Mouse (Mus musculus) right cerebral cortex, adult 18-20 months (tissue): ENCODE results near the gene Smg5.
"Not testable (repeated sequence)": the region's sequence is repeated elsewhere in the genome, so short reads cannot be mapped to it uniquely, and the experiment has no call there.

Source experiments
- DNase-seq: peaks from one replicate; pipeline ENCODE4 v3.0.0; 2022; ENCODE audit warnings: mixed read lengths

Gene Smg5

DNA sequence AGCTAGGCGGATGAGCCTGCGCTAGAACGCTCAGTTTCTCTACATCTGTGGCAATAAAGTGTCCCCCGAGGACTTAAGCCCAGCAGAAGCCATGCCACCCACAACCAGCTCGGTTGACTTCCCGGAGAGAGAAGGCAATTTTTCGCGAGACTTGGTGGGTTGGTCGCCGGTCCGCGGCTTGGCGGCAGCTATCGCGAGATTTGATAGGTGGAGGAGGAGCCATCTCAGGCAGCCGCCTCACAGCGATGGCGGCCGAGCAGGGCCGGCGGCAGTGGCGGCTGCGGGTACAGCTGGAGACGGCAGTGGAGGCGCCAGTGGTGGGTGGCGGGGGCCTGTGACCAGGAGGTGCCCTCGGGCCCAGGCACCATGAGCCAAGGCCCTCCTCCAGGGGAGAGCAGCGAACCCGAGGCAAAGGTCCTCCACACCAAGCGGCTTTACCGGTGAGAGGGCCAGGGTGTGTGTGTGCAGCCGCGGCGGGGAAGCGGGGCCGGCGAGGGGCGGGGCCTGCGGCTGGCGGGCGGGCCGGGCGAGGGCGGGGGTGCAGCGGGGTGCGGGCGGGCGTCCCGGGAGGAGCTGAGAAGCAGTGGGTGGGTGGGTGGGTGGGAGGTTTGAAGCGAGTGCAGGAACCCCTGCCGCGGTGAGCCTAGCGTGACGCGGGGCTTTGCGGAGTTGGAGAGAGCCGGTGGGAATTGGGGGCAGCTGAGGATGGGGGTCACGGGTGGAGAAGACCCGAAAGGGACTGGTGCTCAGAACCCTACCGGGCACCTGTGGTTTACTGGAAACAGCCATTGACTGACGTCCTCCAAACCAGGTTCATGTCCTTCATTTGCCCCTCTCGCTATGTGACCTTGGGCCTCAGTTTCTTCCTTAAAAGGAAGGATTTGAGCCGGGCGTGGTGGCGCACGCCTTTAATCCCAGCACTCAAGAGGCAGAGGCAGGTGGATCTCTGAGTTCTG, at the start of gene Smg5, which contains the start of gene Tmem79:
Gene Smg5, plus strand, starts transcription at position 203 of the 956 bp plus-strand sequence.
Gene Tmem79, minus strand, starts transcription at position 91 of the 956 bp plus-strand sequence.
- DNase-seq, result peak; percentile 97

DNA sequence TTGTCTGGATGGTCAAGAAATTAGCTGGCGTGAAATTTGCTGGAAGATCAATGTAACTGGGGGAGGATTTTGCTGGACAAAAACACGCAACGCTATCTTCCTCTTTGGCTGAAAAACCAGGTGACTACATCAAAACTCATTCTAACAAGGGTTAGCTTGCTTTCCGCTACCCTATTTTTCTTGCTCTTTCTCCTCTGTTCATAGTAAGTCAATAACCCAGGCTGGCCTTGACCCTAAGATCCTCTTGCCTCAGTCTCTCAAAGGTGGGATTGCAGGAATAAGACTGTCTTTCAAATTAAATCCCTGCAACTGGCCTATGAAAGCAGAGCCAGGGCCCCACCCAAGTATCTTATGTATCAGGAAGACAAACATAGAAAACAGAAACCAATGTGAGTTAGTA, 49.0 kb upstream of the Smg5 start, which contains the start of gene Gm38392:
Gene Gm38392, minus strand, starts transcription at position 101 of the 400 bp plus-strand sequence.
- DNase-seq, result no peak

DNA sequence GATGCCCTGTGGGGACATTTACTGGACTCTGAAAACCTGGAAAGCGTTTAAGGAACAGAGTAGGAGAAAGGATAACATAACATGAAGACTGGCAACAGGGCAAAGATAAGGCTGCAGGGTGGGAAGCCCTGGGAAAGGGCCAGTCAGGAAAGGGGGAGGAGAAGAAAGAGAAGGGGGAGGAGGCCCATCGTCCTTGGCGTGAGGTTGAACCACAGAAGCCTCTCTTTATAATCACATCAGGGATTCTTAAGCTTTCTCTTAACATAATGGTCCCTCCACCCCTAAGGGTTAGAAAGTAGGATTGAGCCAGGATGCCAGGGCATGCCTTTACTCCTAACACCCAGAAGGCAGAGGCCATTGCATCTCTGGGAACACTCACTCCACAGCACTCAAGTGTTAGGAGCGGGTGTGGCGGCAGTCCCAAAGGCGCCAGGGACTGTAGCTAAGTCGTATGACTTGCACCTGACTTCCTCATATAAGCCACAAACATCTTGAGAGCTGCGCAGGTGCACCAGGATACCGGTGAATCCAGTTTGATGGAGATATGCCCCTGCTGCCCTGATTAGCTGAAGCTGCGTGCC, 47.8 kb upstream of the Smg5 start:
- DNase-seq, result not testable (repeated sequence)

DNA sequence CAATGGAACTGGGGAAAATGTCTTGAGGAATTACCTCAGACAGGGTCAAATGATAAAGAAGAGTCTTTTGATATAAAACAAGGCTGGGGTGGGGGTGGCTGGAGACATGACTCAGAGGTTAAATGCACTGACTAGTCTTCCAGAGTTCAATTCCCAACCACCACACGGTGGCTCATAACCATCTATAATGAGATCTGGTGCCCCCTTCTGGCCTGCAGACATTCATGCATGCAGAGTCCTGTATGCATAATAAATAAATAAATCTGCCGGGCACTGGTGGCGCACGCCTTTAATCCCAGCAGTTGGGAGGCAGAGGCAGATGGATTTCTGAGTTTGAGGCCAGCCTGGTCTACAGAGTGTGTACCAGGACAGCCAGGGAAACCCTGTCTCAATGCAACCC, 44.1 kb upstream of the Smg5 start:
- no peak for DNase-seq

DNA sequence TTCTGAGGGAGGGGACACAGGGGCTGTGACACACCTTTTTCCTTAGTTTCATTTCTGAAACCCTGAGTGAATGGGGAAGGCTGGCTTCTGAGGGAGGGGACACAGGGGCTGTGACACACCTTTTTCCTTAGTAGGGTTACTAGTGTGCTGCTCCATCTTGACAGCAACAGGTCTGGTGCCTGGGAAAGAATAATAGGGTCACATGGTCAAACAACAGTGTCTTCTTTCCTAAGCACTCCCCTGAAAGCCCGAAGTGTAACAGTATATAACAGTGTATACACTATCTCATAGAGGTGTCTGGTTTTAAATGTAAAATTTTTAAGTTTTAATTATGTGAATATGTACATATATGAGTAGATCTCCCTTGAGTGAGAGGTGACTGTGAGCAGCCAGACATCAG, 40.8 kb upstream of the Smg5 start:
- DNase-seq, result not testable (repeated sequence)

DNA sequence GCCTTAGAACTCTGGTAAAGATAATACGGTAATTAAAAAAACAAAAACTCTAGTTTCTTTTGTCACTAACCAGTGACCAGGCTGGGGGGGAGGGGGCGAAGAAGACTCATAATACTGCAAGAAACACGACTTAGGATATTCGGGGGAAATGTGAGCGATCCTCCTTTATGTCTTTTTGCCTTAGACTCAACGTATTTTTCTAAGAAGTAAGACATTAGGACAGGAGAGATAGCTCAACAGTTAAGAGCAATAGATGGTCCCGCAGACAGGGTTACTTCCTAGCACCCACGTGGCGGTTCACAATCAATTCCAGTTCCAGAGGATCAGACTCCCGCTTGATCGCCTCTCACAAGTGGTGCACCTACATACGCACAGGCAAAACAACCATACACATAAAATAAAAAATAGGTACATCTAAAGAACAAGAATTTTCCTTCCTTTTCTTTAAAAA, 39.9 kb upstream of the Smg5 start:
- no peak for DNase-seq

DNA sequence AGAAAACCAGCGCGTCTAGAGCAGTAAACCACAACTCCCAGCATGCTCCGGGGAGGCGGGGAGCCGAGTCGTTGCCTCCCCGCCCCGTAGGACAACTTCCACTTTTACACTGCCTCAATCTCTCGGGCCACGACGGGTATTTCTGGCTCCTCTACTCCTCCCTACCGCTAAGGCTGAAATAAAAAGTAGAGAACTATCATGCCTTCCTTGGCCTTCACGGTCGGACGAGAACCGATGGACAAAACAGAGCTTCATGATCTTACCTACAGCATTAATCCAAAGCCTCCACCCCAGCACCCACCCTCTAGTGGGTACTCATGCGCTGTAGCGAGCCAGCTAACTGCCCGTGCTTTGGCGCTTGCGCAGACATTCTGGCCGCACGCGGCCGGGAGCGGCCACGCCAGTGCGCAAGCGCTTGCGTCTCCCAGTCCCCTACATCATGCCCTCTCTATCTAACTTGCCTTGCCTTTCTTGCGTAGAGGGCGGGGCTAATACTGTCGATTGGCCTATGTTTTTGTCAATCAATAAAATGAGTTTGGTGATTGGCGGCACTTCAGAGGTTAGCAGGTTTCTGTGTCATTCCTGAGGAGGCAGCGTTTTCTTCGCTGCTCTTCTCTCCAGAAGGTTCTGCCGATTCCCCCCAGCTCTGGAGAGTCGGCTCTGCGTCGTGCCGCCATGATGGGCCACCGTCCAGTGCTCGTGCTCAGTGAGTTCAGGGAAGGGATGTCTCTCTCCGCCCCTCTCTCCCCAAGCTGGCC, 39.3 kb upstream of the Smg5 start, which contains the start of the genes Tsacc and Cct3:
Gene Tsacc, minus strand, starts transcription at position 439 of the 758 bp plus-strand sequence.
Gene Cct3, plus strand, starts transcription at position 556 of the 758 bp plus-strand sequence.
- DNase-seq, result peak; percentile 98

DNA sequence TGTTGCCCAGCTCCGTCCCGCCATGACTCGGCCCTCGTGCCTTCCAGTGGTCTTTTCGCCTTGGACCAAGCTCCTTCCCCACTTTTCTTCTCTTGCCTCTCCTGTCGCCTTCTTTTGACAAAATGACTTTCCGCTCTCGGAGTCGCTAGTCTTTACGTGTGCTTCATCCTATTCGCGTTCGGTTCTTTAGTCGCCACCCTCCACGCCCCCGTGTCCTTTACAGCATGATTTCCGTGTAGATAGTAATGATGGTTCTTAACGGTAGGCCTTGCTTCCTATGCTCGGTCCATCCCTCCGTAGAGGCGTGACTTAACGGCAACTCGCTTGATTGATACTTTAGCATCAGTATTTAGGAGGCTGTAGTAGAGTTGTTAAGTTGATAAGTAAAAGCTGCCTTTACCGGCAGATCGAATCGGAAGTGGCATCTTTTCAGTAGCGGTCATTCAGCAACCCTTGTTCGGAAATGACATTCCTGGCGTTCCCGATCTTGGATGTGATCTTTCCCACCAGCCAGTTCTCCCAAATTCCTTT, 38.7 kb upstream of the Smg5 start:
- DNase-seq, result peak; percentile 46

DNA sequence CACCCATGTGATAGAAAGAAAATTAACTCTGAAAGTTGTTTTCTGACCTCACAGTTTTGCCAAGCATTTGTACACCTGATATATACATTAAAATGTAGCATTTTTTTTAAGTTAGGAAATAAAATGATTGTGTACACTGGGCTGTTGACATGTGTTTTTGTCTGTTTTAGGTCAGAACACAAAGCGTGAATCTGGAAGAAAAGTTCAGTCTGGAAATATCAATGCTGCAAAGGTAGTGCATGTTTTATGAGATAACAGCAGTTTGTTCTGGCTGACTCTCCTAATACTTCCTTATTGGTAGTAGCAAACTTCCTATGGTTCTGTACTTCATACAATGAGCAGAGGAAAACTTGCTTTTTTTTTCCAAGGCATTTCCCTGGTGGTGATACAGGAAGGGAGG, 36.9 kb upstream of the Smg5 start:
- no peak for DNase-seq

DNA sequence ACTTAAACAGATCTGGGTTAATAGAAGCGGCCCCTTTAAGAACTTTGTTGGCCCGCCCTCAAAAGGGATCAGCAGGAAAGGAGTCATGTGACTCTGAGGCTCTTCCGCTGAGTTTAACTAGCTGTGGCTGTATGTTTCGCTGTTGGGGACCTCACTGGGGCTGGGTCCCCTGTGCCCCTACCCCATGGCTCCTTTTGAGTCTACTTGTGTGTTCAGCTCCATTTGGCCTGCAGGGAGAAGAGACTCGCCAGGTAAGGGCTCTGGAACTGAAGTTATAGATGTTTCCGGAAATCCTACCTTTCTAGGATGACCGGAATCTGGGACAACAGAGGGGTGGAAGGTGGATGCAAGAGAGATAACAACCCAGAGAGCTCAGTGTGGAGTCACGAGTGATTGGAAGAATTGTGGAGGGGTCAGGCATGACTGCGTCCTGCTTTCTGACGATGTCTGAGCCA, 11.1 kb upstream of the Smg5 start, which contains the start of gene Glmp:
Gene Glmp, plus strand, starts transcription at position 73 of the 455 bp plus-strand sequence.
- DNase-seq, result peak; percentile 66

DNA sequence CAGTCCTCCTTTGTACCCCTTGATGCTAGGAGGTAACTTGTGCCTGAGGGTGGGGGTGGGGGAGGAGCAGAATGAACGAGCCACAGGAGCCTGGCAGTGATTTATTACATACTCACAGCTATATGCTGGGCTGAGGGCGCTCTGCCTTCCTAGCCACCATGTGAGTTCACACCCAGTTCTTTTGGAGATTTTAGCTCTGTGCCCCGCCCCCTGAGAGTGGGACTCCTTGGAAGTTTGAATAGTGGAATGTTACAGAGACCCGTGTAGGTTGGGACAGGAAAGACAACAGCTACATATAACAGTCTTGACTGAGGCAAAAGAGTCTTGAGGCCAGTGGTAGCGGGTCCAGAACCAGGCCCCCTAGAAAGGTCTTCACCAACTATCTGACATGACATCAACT, 7.1 kb upstream of the Smg5 start:
- DNase-seq, result no peak

DNA sequence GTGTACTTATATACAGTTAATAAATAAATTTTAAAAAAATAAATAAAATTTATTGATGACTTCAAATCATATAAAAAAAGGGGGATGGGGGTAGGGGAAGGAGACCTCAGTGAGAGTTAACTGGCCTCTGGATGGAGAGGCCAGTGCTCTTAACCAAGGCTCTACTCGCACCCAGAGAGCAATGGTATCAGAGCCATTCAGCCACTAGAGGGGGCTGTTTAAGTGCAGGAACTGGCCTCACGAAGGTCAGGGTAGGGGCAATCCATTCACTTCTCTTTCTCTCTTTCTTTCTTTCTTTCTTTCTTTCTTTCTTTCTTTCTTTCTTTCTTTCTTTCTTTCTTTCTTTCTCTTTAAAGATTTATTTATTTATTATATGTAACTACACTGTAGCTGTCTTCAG, 4.8 kb upstream of the Smg5 start:
- DNase-seq, result no peak

DNA sequence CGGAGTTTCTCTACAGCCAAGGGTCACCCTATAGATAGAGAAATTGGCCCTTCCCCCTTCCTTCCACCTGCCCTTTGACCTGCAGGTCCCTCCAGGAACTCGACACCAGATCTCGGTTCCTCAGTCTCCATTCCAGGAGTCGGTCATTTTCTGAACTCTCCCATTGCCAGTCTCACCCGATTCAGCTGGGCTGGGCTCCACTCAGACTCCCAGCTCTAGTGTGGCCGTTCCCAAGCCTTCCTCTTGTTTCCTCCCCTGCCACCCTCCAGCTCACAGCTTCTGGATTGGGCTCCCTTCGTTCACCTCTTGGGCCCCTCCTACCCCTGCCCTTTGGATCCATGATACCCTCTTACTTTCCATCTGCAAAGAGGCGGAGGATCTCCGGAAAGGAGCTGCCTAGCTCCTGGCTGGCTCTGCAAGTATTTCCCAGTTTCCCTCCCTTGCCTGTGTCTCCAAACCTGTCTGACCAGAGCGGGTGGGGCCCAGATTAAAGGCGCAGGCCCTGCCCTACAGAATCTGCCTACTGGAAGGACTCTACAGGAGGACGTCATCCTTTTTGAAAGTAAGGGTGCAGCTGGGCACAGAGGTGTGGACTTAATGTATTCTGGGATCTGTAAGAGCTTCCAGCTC, 1.9 kb upstream of the Smg5 start:
- no peak for DNase-seq

DNA sequence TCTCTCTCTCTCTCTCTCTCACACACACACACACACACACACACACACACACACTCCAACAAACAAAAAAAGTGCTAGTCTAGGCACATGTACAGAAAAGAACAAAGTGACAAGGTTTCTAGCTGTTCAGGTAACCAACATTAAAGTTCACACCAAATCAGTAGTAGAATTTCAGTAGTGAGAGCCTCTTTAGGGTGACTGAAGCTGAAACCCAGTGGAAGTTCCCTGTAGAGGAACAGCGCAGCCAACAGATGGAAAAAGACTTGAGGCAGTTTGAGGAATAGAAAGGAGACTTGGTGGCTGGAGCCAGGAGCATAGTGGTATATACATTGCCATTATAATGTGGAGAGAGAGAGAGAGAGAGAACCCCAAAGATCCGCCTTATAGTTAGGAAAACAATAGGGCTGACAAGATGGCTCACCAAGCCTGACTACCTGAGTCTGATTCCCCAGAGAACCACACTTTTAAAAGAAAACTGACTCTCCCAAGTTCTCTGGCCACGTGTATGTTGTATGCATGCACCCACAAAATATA, 1.1 kb upstream of the Smg5 start:
- DNase-seq, result no peak

DNA sequence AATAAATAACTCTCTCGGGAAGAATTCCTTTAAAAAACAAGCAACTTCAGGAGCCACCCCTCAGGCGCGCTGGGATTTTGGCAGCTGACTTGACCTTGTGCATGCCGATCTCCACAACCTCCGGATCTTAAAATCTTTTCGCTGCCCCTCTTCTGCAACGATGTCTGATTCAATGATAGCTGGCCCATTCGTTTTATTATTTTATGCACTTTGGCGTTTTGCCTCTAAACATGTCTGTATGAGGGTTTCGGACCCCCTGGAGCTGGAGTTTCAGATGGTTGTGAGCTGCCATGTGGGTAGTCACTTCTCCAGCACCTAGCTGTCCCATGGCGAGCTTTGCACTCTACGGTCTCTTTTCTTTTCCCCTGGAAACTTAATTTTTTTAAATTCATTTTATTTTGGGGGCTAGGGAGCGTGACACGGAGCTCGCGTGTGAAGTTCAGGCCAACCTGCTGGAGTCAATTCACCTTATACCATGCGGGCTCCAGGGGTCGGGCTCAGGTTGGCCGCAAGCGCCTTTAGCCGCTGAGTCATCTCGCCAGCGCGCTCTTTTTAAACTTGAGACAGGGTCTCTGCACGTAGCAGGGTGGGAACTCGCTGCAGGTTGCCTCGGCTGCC, 515 bp upstream of the Smg5 start:
- no peak for DNase-seq

DNA sequence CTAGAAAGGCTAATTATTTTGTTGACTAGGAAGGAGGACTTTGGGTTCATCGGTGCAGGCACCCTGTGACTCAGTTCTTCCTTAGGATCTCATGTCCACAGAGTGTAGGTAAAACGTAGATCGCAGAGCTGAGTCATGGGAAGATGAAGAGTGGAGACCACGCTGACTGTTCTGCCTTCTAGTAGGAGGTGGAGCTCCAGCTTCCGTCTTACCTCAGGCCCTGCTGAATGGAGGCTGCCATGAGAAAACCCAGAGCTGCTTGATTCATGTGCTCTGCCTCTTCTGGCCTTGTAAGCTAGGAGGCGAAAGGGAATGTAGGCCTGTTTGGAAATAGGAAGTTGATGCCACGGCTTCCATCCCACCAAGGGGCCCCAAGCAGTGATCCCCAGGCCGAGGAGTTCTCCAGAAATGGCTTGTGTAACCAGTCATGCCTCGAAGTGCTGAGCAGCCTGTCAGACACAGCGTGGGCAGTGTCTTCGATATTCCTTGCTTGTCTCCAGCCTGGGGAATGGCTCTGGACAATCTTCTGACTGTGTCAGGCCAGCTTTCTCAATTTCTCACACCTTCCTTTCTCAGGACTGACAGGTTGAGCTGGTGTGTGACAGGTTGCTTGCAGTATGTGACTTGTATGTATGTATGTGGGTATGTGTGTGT, 1.4 kb downstream of the Smg5 start:
- DNase-seq, result peak; percentile 57

DNA sequence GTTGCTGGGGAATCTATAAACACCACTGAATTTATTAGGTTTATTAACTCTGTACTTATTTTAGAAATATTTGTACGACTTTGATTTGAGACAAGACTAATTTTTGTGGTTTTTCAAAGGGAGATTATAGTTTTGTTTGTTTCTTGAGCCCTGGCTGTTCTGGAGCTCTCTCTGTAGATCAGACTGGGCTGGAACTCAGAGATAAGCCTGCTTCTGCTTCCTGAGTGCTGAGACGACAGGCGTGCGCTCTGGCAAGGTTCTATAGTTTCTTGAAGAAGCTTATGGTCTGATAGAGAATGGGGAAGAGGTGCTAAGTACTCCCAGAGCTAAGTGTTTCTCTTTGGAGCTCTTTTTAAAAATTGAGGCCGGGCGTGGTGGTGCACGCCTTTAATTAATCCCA, 2.3 kb downstream of the Smg5 start:
- DNase-seq, result no peak

DNA sequence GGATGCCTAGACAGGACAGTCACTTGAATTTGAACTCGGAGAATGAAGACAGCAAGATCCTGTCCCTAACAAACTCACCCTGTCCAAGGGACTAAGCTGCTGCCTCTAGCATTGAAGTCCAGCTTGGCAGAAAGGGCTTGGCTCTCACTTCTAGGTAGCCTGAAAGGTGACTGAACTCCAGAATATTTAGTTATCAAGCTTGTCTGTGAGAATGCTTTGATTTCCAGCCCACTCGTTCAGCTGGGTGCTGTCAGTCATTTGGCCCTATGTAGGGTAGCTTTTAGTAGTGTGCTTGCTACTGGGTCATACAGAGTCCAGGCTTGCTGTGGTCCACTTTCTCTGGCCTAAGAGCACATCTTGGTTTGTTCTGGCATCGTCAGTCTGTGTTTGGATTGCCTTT, 2.9 kb downstream of the Smg5 start:
- DNase-seq, result no peak

DNA sequence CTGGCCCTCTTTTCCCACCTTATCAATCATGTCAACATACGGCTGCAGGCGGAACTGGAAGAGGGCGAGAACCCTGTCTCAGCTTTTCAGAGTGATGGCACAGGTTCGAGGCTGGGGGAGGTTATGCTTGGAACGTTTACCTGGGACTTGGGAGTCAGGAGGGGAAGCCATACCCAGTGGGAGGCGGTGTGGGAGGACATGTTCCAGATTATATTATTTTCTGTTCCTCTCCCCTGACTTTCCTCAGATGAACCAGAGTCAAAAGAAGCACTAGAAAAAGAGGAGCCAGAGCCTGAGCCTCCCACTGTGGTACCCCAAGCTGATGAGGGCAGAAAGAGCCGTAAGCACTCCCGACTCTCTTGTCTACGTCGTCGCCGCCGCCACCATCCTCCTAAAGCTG, 14.7 kb downstream of the Smg5 start:
- peak; percentile 49 for DNase-seq

DNA sequence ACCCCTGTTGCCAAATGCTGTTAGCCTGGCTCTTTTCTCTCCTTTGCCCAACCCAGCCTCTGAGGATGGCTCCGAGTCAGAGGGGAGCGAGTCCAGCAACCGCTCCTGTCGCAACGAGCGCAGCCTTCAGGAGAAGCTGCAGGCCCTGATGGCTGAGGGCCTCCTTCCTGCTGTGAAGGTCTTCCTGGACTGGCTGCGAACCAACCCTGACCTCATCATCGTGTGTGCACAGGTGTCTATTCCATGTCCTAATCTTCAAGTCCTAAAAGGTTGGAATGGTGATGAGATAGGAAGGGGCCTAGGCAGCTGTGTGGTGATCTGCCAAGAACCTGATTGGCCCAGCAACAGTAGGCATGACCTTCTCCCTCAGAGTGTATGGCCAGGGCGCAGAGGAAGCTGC, 16.8 kb downstream of the Smg5 start:
- no peak for DNase-seq
